Mouse (Mus musculus): ENCODE results near the gene Retreg2. TPM values are rescaled to one million over a fixed set of nuclear protein-coding genes. Genes with fewer than 3 reads are reported as not detected.

Gene Retreg2
- polyA plus RNA-seq, 1 experiment from 2014 or later = 42.2 TPM

GRCm38 (mm10) chr1:75187914-75188483 is 45.4 kb downstream of the Retreg2 start:
- H3K9ac ChIP-seq (ENCODE audit: low read length) = no peak overlapping the region
- H3K27me3 ChIP-seq (ENCODE audit: control insufficient read depth, insufficient read depth, low read length) = no peaks in the 10 kb centered on the region
- WGBS = 81% methylated on average over 2 of the region's 2 CpGs
- peaks cover 5 to 13% of the 10 kb centered on the region in 2 experiments for H3K4me1 ChIP-seq (ENCODE audit: control insufficient read depth in 2 of 2, insufficient read depth in 2 of 2, low read length in 2 of 2)
- no peak for ATAC-seq (ENCODE audit: insufficient number of reproducible peaks, insufficient read depth, low FRiP score, low read depth)
- H3K36me3 ChIP-seq (ENCODE audit: control insufficient read depth, insufficient read depth, low read length) = peaks cover 61% of the 10 kb centered on the region
- H3K27ac ChIP-seq (replicated peaks in 1 of 2; ENCODE audit: control insufficient read depth in 1 of 2, insufficient read depth in 1 of 2, low read depth in 2 of 2, low read length in 2 of 2) = no peak overlapping the region
- H3K4me3 ChIP-seq (ENCODE audit: control insufficient read depth in 1 of 2, insufficient read depth in 1 of 2, low read depth in 1 of 2, low read length in 2 of 2) = no peak overlapping the region
- H3K9me3 ChIP-seq (ENCODE audit: control insufficient read depth, low read length) = no peaks in the 10 kb centered on the region
- H3K4me2 ChIP-seq (ENCODE audit: low read length) = no peak overlapping the region

- Histone ChIP-seq H3K9me3 (ENCODE audit: control insufficient read depth, low read length) (no peaks in the 10 kb centered on the region), H3K36me3 (ENCODE audit: control insufficient read depth, insufficient read depth, low read length) (peaks cover 48% of the 10 kb centered on the region), H3K27ac (replicated peaks in 1 of 2; ENCODE audit: control insufficient read depth in 1 of 2, insufficient read depth in 1 of 2, low read depth in 2 of 2, low read length in 2 of 2) (no peak overlapping the region), H3K27me3 (ENCODE audit: control insufficient read depth, insufficient read depth, low read length) (no peaks in the 10 kb centered on the region), H3K4me3 (ENCODE audit: control insufficient read depth in 1 of 2, insufficient read depth in 1 of 2, low read depth in 1 of 2, low read length in 2 of 2) (peak overlapping the region in 1 of 2 experiments; percentile 66; a peak in 1 of 4 replicates), H3K4me1 (ENCODE audit: control insufficient read depth in 2 of 2, insufficient read depth in 2 of 2, low read length in 2 of 2) (peaks cover 5 to 20% of the 10 kb centered on the region in 2 experiments), H3K4me2 (ENCODE audit: low read length) (peak overlapping the region; percentile 87), H3K9ac (ENCODE audit: low read length) (peak overlapping the region; percentile 87; the same call in 1 of the 2 replicates)
- WGBS = 36% methylated on average over 2 of the region's 2 CpGs
- no peak for ATAC-seq (ENCODE audit: insufficient number of reproducible peaks, insufficient read depth, low FRiP score, low read depth)
Observed at GRCm38 (mm10) chr1:75190577-75190976, 48.0 kb downstream of the Retreg2 start.

GRCm38 (mm10) chr1:75191258-75191621 is 48.7 kb downstream of the Retreg2 start:
- H3K36me3 ChIP-seq (ENCODE audit: control insufficient read depth, insufficient read depth, low read length) = peaks cover 48% of the 10 kb centered on the region
- H3K4me3 ChIP-seq (ENCODE audit: control insufficient read depth in 1 of 2, insufficient read depth in 1 of 2, low read depth in 1 of 2, low read length in 2 of 2) = peak overlapping the region; percentile 64 to 66
- H3K9ac ChIP-seq (ENCODE audit: low read length) = peak overlapping the region; percentile 87
- 31% methylated on average over 5 of the region's 5 CpGs for WGBS
- peaks cover 5 to 20% of the 10 kb centered on the region in 2 experiments for H3K4me1 ChIP-seq (ENCODE audit: control insufficient read depth in 2 of 2, insufficient read depth in 2 of 2, low read length in 2 of 2)
- no peak; the same call in none of the 2 replicates for ATAC-seq (ENCODE audit: insufficient number of reproducible peaks, insufficient read depth, low FRiP score, low read depth)
- no peaks in the 10 kb centered on the region for H3K27me3 ChIP-seq (ENCODE audit: control insufficient read depth, insufficient read depth, low read length)
- peak overlapping the region; percentile 35 to 90; a peak in 3 of 4 replicates for H3K27ac ChIP-seq (replicated peaks in 1 of 2; ENCODE audit: control insufficient read depth in 1 of 2, insufficient read depth in 1 of 2, low read depth in 2 of 2, low read length in 2 of 2)
- no peaks in the 10 kb centered on the region for H3K9me3 ChIP-seq (ENCODE audit: control insufficient read depth, low read length)
- peak overlapping the region; percentile 87 for H3K4me2 ChIP-seq (ENCODE audit: low read length)

GRCm38 (mm10) chr1:75191622-75192402 is 49.2 kb downstream of the Retreg2 start, which contains the start of the genes Ankzf1 and Atg9a:
Gene Ankzf1, plus strand, starts transcription at chr1:75192151.
Gene Atg9a, minus strand, starts transcription at chr1:75192196.
- Histone ChIP-seq H3K27me3 (ENCODE audit: control insufficient read depth, insufficient read depth, low read length) (no peaks in the 10 kb centered on the region), H3K27ac (replicated peaks in 1 of 2; ENCODE audit: control insufficient read depth in 1 of 2, insufficient read depth in 1 of 2, low read depth in 2 of 2, low read length in 2 of 2) (peak within 1 kb of the TSS; percentile 83 to 90), H3K4me2 (ENCODE audit: low read length) (peak within 1 kb of the TSS; percentile 87), H3K9me3 (ENCODE audit: control insufficient read depth, low read length) (no peaks in the 10 kb centered on the region), H3K4me3 (ENCODE audit: control insufficient read depth in 1 of 2, insufficient read depth in 1 of 2, low read depth in 1 of 2, low read length in 2 of 2) (peak within 1 kb of the TSS; percentile 64 to 66), H3K36me3 (ENCODE audit: control insufficient read depth, insufficient read depth, low read length) (peaks cover 48% of the 10 kb centered on the region), H3K9ac (ENCODE audit: low read length) (peak within 1 kb of the TSS; percentile 87), H3K4me1 (ENCODE audit: control insufficient read depth in 2 of 2, insufficient read depth in 2 of 2, low read length in 2 of 2) (peaks cover 5 to 20% of the 10 kb centered on the region in 2 experiments)
- ATAC-seq (ENCODE audit: insufficient number of reproducible peaks, insufficient read depth, low FRiP score, low read depth) = peak; percentile 99
- WGBS = under 1% methylated on average over 56 of the region's 56 CpGs

- Histone ChIP-seq H3K9me3 (ENCODE audit: control insufficient read depth, low read length) (no peaks in the 10 kb centered on the region), H3K27me3 (ENCODE audit: control insufficient read depth, insufficient read depth, low read length) (no peaks in the 10 kb centered on the region), H3K4me3 (ENCODE audit: control insufficient read depth in 1 of 2, insufficient read depth in 1 of 2, low read depth in 1 of 2, low read length in 2 of 2) (peak overlapping the region; percentile 56 to 66), H3K36me3 (ENCODE audit: control insufficient read depth, insufficient read depth, low read length) (peaks cover 48% of the 10 kb centered on the region), H3K27ac (replicated peaks in 1 of 2; ENCODE audit: control insufficient read depth in 1 of 2, insufficient read depth in 1 of 2, low read depth in 2 of 2, low read length in 2 of 2) (peak overlapping the region; percentile 83 to 90), H3K4me2 (ENCODE audit: low read length) (peak overlapping the region; percentile 69), H3K4me1 (ENCODE audit: control insufficient read depth in 2 of 2, insufficient read depth in 2 of 2, low read length in 2 of 2) (peaks cover 5 to 20% of the 10 kb centered on the region in 2 experiments), H3K9ac (ENCODE audit: low read length) (peak overlapping the region; percentile 87)
- no peak for ATAC-seq (ENCODE audit: insufficient number of reproducible peaks, insufficient read depth, low FRiP score, low read depth)
- under 1% methylated on average over 19 of the region's 19 CpGs for WGBS
Observed at GRCm38 (mm10) chr1:75192452-75192851, 49.9 kb downstream of the Retreg2 start.

Other genes starting within 250 kb of the Retreg2 start
- not detected in 2 replicates for gene Cryba2, start 249.6 kb upstream of the Retreg2 start, polyA plus RNA-seq (2014; fragmentation: Nextera tagmentation; extraction: Ambion mirVana)
- gene Cfap65, start 207.2 kb upstream of the Retreg2 start, polyA plus RNA-seq (2014; fragmentation: Nextera tagmentation; extraction: Ambion mirVana) = not detected in 2 replicates
- 0.14 TPM in 1 of 2 replicates, not detected in the other for gene Ihh, start 191.1 kb upstream of the Retreg2 start, polyA plus RNA-seq (2014; fragmentation: Nextera tagmentation; extraction: Ambion mirVana)
- 7.6 and 7.8 TPM in 2 replicates for gene Nhej1, start 17.6 kb upstream of the Retreg2 start, polyA plus RNA-seq (2014; fragmentation: Nextera tagmentation; extraction: Ambion mirVana)
- gene Slc23a3, start 8.9 kb upstream of the Retreg2 start, polyA plus RNA-seq (2014; fragmentation: Nextera tagmentation; extraction: Ambion mirVana) = 0.72 and 1.4 TPM in 2 replicates
- 34.3 and 34.7 TPM in 2 replicates for gene Cnppd1, start 67 bp upstream of the Retreg2 start, polyA plus RNA-seq (2014; fragmentation: Nextera tagmentation; extraction: Ambion mirVana)
- gene Zfand2b, start 25.9 kb downstream of the Retreg2 start, polyA plus RNA-seq (2014; fragmentation: Nextera tagmentation; extraction: Ambion mirVana) = 29.6 and 31.4 TPM in 2 replicates
- gene Abcb6, start 37.6 kb downstream of the Retreg2 start, polyA plus RNA-seq (2014; fragmentation: Nextera tagmentation; extraction: Ambion mirVana) = 9.6 and 11.1 TPM in 2 replicates
- 19.8 and 21.0 TPM in 2 replicates for gene Ankzf1, start 49.4 kb downstream of the Retreg2 start, polyA plus RNA-seq (2014; fragmentation: Nextera tagmentation; extraction: Ambion mirVana)
- gene Atg9a, start 49.4 kb downstream of the Retreg2 start, polyA plus RNA-seq (2014; fragmentation: Nextera tagmentation; extraction: Ambion mirVana) = 24.7 and 29.2 TPM in 2 replicates
- gene Glb1l, start 68.0 kb downstream of the Retreg2 start, polyA plus RNA-seq (2014; fragmentation: Nextera tagmentation; extraction: Ambion mirVana) = 7.2 and 8.4 TPM in 2 replicates
- gene Stk16, start 68.1 kb downstream of the Retreg2 start, polyA plus RNA-seq (2014; fragmentation: Nextera tagmentation; extraction: Ambion mirVana) = 81.9 and 86.2 TPM in 2 replicates
- 24.6 and 34.3 TPM in 2 replicates for gene Tuba4a, start 77.1 kb downstream of the Retreg2 start, polyA plus RNA-seq (2014; fragmentation: Nextera tagmentation; extraction: Ambion mirVana)
- not detected in 2 replicates for gene A630095N17Rik, start 89.3 kb downstream of the Retreg2 start, polyA plus RNA-seq (2014; fragmentation: Nextera tagmentation; extraction: Ambion mirVana)
- 16.9 and 17.8 TPM in 2 replicates for gene Dnajb2, start 93.6 kb downstream of the Retreg2 start, polyA plus RNA-seq (2014; fragmentation: Nextera tagmentation; extraction: Ambion mirVana)
- 0.38 and 0.41 TPM in 2 replicates for gene Ptprn, start 121.7 kb downstream of the Retreg2 start, polyA plus RNA-seq (2014; fragmentation: Nextera tagmentation; extraction: Ambion mirVana)
- 0.53 TPM in 1 of 2 replicates, not detected in the other for gene Resp18, start 135.6 kb downstream of the Retreg2 start, polyA plus RNA-seq (2014; fragmentation: Nextera tagmentation; extraction: Ambion mirVana)
- 122 and 128 TPM in 2 replicates for gene Dnpep, start 175.2 kb downstream of the Retreg2 start, polyA plus RNA-seq (2014; fragmentation: Nextera tagmentation; extraction: Ambion mirVana)
- gene Des, start 217.6 kb downstream of the Retreg2 start, polyA plus RNA-seq (2014; fragmentation: Nextera tagmentation; extraction: Ambion mirVana) = 351 and 377 TPM in 2 replicates
- gene Speg, start 232.5 kb downstream of the Retreg2 start, polyA plus RNA-seq (2014; fragmentation: Nextera tagmentation; extraction: Ambion mirVana) = 52.4 and 53.4 TPM in 2 replicates

All from heart, embryonic 14.5 days (tissue).